Mouse (Mus musculus): Measurements from ENCODE around the gene Abi3. TPM values are rescaled to one million over a fixed set of nuclear protein-coding genes. Genes with fewer than 3 reads are reported as not detected.

The Abi3 gene
- total and polyA plus RNA-seq, 2 experiments from 2014 or later: 1.1 to 1.5 TPM

DNA sequence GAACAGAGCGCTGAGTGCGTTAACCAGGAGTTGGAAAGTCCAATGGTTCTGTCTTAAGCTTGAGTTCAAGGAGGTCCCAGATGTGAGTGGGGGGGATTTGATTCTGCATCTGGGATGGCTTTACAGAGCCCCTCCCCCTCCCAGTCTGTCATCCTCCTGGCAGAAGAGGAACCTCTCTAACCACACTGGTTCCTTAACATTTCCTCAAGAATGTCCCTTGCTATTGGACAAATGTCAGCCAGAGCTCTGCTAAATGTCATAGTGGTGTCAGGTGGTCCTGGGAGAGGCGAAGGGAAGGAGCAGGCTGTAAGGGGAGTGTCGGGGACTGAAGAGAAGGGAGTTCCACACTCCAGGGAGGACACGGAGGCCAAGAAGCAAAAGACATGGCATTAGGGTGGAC, 677 bp upstream of the Abi3 start:
- Histone ChIP-seq H3K27me3 (ENCODE audit: insufficient read depth, low read length) (no peaks in the 10 kb centered on the region), H3K4me1 (ENCODE audit: insufficient read depth, low read length) (no peaks in the 10 kb centered on the region; the same call in 1 of the 2 replicates), H3K36me3 (ENCODE audit: insufficient read depth, low read length) (no peaks in the 10 kb centered on the region), H3K9me3 (ENCODE audit: low read length) (no peaks in the 10 kb centered on the region), H3K4me2 (ENCODE audit: low read depth, low read length, poor library complexity, severe bottlenecking) (no peak overlapping the region), H3K27ac (ENCODE audit: low read depth, low read length) (no peak overlapping the region), H3K9ac (replicated peaks; ENCODE audit: low read length, poor library complexity, severe bottlenecking) (no peak overlapping the region), H3K4me3 (ENCODE audit: low read depth, low read length) (no peak overlapping the region)
- ATAC-seq (ENCODE audit: low FRiP score): no peak
- DNase-seq (ENCODE audit: low spot score): no peak
- TF ChIP-seq CTCF (IDR thresholded peaks at IDR 0.05): no peak
- WGBS: 89% methylated on average over 5 of the region's 5 CpGs

GRCm38 (mm10) chr11:95841498-95841830, 812 bp downstream of the Abi3 start:
- Histone ChIP-seq H3K4me3 (ENCODE audit: low read depth, low read length) (no peak overlapping the region), H3K9ac (replicated peaks; ENCODE audit: low read length, poor library complexity, severe bottlenecking) (no peak overlapping the region), H3K4me2 (ENCODE audit: low read depth, low read length, poor library complexity, severe bottlenecking) (no peak overlapping the region), H3K27me3 (ENCODE audit: insufficient read depth, low read length) (0 out of 2 replicates have a peak, but pooled peaks cover under 1% of the 10 kb centered on the region), H3K4me1 (ENCODE audit: insufficient read depth, low read length) (no peaks in the 10 kb centered on the region; the same call in 1 of the 2 replicates), H3K36me3 (ENCODE audit: insufficient read depth, low read length) (no peaks in the 10 kb centered on the region), H3K27ac (ENCODE audit: low read depth, low read length) (no peak overlapping the region), H3K9me3 (ENCODE audit: low read length) (no peaks in the 10 kb centered on the region)
- no peak for ATAC-seq (ENCODE audit: low FRiP score)
- no peak for TF ChIP-seq CTCF (IDR thresholded peaks at IDR 0.05)
- WGBS: 64% methylated on average over 10 of the region's 10 CpGs
- DNase-seq (ENCODE audit: low spot score): no peak

GRCm38 (mm10) chr11:95840694-95841497, 1.4 kb downstream of the Abi3 start:
- ATAC-seq (ENCODE audit: low FRiP score) (no peak), DNase-seq (ENCODE audit: low spot score) (no peak)
- Histone ChIP-seq H3K9ac (replicated peaks; ENCODE audit: low read length, poor library complexity, severe bottlenecking) (no peak overlapping the region), H3K27ac (ENCODE audit: low read depth, low read length) (no peak overlapping the region), H3K27me3 (ENCODE audit: insufficient read depth, low read length) (0 out of 2 replicates have a peak, but pooled peaks cover 4% of the 10 kb centered on the region), H3K9me3 (ENCODE audit: low read length) (no peaks in the 10 kb centered on the region), H3K4me3 (ENCODE audit: low read depth, low read length) (no peak overlapping the region), H3K4me2 (ENCODE audit: low read depth, low read length, poor library complexity, severe bottlenecking) (no peak overlapping the region), H3K36me3 (ENCODE audit: insufficient read depth, low read length) (no peaks in the 10 kb centered on the region), H3K4me1 (ENCODE audit: insufficient read depth, low read length) (no peaks in the 10 kb centered on the region; the same call in 1 of the 2 replicates)
- TF ChIP-seq CTCF (IDR thresholded peaks at IDR 0.05): no peak
- WGBS: 80% methylated on average over 5 of the region's 5 CpGs

DNA sequence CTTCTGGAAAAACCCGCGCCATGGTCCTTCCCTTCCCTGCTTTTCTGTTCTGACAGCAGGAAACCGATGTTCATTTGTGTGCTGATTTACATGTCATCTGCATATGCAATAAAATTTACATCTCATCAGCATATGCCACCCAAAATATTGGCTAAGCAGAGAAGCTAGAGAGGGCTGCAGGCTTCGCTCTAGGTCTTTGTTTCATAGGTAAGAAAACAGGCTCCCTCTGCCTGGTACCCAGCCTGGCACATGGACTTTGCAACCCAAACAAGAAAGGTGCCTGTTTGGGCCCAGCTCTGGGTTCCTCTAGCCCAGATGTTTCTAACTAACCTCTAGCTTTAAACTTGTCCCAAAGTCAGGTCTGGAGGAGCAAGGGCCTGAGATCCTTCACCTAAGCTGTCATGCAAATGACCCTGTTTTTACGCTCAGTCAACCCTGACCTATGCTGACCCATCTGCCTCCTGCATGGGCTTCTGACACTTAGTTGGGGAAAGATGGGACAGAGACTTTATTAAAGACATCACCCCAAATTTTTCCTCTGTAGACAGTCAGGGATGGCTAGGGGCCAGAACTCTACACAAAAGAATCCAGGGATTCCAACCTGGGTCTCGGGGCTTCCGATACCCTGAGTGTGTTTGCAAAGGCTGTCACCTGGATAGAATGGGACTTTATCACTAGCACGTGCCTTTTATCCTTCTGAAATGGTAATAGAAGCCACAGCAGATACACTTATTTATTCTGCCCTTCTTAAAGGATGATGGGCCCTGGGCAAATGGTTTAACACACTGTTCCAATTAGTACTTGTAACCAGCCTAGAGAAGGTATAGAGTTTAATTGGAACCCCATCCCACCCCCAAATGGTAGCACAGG, 3.0 kb downstream of the Abi3 start:
- H3K9ac ChIP-seq (replicated peaks; ENCODE audit: low read length, poor library complexity, severe bottlenecking): no peak overlapping the region
- no peaks in the 10 kb centered on the region; the same call in 1 of the 2 replicates for H3K4me1 ChIP-seq (ENCODE audit: insufficient read depth, low read length)
- DNase-seq (ENCODE audit: low spot score) (no peak), ATAC-seq (ENCODE audit: low FRiP score) (no peak)
- H3K4me2 ChIP-seq (ENCODE audit: low read depth, low read length, poor library complexity, severe bottlenecking): no peak overlapping the region
- no peak overlapping the region for H3K4me3 ChIP-seq (ENCODE audit: low read depth, low read length)
- no peaks in the 10 kb centered on the region for H3K9me3 ChIP-seq (ENCODE audit: low read length)
- H3K27ac ChIP-seq (ENCODE audit: low read depth, low read length): no peak overlapping the region
- H3K36me3 ChIP-seq (ENCODE audit: insufficient read depth, low read length): no peaks in the 10 kb centered on the region
- WGBS: 68% methylated on average over 8 of the region's 8 CpGs
- no peak for TF ChIP-seq CTCF (IDR thresholded peaks at IDR 0.05)
- peaks cover 16% of the 10 kb centered on the region for H3K27me3 ChIP-seq (ENCODE audit: insufficient read depth, low read length)

- Histone ChIP-seq H3K9me3 (ENCODE audit: low read length) (no peaks in the 10 kb centered on the region), H3K9ac (replicated peaks; ENCODE audit: low read length, poor library complexity, severe bottlenecking) (no peak overlapping the region), H3K27ac (ENCODE audit: low read depth, low read length) (no peak overlapping the region), H3K4me2 (ENCODE audit: low read depth, low read length, poor library complexity, severe bottlenecking) (no peak overlapping the region), H3K4me3 (ENCODE audit: low read depth, low read length) (no peak overlapping the region), H3K4me1 (ENCODE audit: insufficient read depth, low read length) (no peaks in the 10 kb centered on the region; the same call in 1 of the 2 replicates), H3K27me3 (ENCODE audit: insufficient read depth, low read length) (peaks cover 22% of the 10 kb centered on the region), H3K36me3 (ENCODE audit: insufficient read depth, low read length) (no peaks in the 10 kb centered on the region)
- no peak for DNase-seq (ENCODE audit: low spot score)
- no peak for ATAC-seq (ENCODE audit: low FRiP score)
- 78% methylated on average over 4 of the region's 4 CpGs for WGBS
- no peak for TF ChIP-seq CTCF (IDR thresholded peaks at IDR 0.05)
Observed at GRCm38 (mm10) chr11:95838598-95838997, 3.7 kb downstream of the Abi3 start.

DNA sequence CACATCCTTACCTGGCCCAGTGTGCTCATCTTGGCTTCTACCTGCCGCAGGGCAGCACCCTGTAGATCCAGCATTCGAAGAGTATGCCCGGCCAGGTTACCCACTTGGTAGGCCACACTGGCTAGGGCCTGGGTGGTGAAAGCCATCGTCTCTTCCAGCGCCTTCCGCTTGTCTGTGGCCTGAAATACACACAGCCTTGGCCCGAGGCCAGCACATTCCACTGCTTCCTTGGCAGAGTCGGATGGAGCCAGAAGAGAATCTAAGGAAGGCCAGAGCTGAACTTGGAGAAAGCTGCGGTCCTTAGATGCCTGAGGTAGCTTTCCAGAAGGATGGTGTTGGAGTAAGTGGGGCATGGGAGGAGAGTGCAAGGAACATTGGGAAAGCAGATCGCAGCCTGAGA, 5.2 kb downstream of the Abi3 start, which contains the start of gene Gngt2:
TSS of gene Gngt2 (plus strand) at position 158 of the 400 bp plus-strand sequence.
- Histone ChIP-seq H3K9me3 (ENCODE audit: low read length) (no peaks in the 10 kb centered on the region), H3K4me3 (ENCODE audit: low read depth, low read length) (no peak within 1 kb of the TSS), H3K4me2 (ENCODE audit: low read depth, low read length, poor library complexity, severe bottlenecking) (no peak within 1 kb of the TSS), H3K27me3 (ENCODE audit: insufficient read depth, low read length) (peaks cover 37% of the 10 kb centered on the region), H3K4me1 (ENCODE audit: insufficient read depth, low read length) (peaks cover 2% of the 10 kb centered on the region; the same call in 1 of the 2 replicates), H3K36me3 (ENCODE audit: insufficient read depth, low read length) (no peaks in the 10 kb centered on the region), H3K27ac (ENCODE audit: low read depth, low read length) (no peak within 1 kb of the TSS), H3K9ac (replicated peaks; ENCODE audit: low read length, poor library complexity, severe bottlenecking) (no peak within 1 kb of the TSS)
- TF ChIP-seq CTCF (IDR thresholded peaks at IDR 0.05): no peak
- ATAC-seq (ENCODE audit: low FRiP score) (no peak), DNase-seq (ENCODE audit: low spot score) (peak; percentile 54)
- 71% methylated on average over 10 of the region's 10 CpGs for WGBS

Data from midbrain, postnatal 0 days (tissue).